Mouse (Mus musculus): Measurements from ENCODE around the gene Nat8f6.
"Not testable (repeated sequence)": the region's sequence is repeated elsewhere in the genome, so short reads cannot be mapped to it uniquely, and the experiment has no call there.

Nat8f6 gene

DNA sequence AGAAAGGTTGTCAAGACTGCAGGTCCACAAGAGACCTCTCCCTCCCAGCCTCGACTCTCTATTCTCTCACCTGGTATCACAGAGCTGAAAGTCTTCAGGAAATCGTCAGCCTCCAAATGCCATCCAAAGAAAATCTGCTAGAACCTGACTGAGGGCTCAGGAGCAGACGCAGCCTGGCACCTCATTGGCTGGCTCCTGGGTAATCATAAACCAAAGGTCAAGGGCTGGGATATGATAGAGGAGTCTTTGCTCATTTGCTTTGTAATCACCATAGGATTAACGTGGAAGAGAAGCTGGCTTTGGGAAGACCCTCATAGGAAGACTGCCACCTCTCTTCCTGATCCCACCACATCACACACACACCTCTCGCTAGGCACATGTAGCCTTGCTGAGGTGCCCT is at the start of gene Nat8f6, which contains the start of gene Nat8f5:
Gene Nat8f6, minus strand, starts transcription at position 118 of the 400 bp plus-strand sequence.
Gene Nat8f5, minus strand, starts transcription at position 136 of the 400 bp plus-strand sequence.
- DNase-seq (ENCODE audit: extremely low spot score, low spot score), result no peak

- DNase-seq (ENCODE audit: extremely low spot score, low spot score), result not testable (repeated sequence)
These were observed 48.3 kb upstream of the Nat8f6 start, which contains the start of gene Nat8f2 for GRCm38 (mm10) chr6:85869006-85869405. Nat8f2 (minus strand) TSS chr6:85869158.

- peak; percentile 7 for DNase-seq (ENCODE audit: extremely low spot score, low spot score)
These were observed 47.3 kb upstream of the Nat8f6 start for GRCm38 (mm10) chr6:85867726-85868690.

- DNase-seq (ENCODE audit: extremely low spot score, low spot score), result peak; percentile 3
These were observed 46.2 kb upstream of the Nat8f6 start for GRCm38 (mm10) chr6:85866995-85867394.

DNA sequence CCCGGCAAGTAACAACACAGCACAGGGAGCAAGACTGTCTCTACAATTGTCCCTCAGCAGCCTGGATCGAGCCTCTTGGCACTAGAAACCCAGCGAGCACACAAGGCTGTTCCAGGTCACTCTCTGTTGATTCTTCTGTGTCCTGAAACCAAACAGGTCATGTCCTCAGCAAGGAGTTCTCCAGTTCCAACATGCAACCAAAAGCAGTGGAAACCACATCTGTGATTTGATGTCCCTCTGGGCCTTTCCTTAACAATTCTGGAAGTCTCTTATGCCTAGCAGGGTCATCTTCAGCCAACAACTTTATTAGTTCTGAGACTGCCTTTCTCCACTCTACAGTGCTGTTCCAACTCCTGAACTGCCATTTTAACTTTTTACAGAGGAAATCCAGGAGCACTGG is 45.4 kb upstream of the Nat8f6 start:
- DNase-seq (ENCODE audit: extremely low spot score, low spot score), result peak; percentile 9

- peak; percentile 10 for DNase-seq (ENCODE audit: extremely low spot score, low spot score)
These were observed 44.3 kb upstream of the Nat8f6 start for GRCm38 (mm10) chr6:85864900-85865639.

GRCm38 (mm10) chr6:85863840-85864239 is 43.1 kb upstream of the Nat8f6 start:
- peak; percentile 1 for DNase-seq (ENCODE audit: extremely low spot score, low spot score)

- DNase-seq (ENCODE audit: extremely low spot score, low spot score), result no peak
These were observed 42.4 kb upstream of the Nat8f6 start for GRCm38 (mm10) chr6:85863136-85863535.

GRCm38 (mm10) chr6:85862565-85862964 is 41.8 kb upstream of the Nat8f6 start:
- DNase-seq (ENCODE audit: extremely low spot score, low spot score), result no peak

DNA sequence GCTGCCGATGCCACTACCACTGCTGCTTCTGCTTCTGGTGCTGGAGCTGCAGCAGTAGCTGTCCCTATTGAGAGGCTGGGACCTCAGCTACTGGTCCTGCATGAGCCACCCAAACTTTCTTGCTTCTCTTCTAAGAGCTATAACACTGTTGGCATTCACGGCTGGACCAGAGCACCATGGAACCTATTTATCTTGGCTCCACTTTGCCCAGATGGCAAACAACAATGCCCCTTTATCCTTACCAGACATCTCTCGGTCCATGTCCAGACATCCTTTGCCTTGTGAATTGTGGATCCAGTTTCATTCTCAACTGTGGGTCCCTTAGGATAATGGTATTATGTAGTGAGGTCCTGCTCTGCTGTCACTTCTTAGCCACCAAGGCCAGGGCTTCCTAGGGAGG is 40.5 kb upstream of the Nat8f6 start:
- no peak for DNase-seq (ENCODE audit: extremely low spot score, low spot score)

- no peak for DNase-seq (ENCODE audit: extremely low spot score, low spot score)
These were observed 35.5 kb upstream of the Nat8f6 start for GRCm38 (mm10) chr6:85856194-85856678.

DNA sequence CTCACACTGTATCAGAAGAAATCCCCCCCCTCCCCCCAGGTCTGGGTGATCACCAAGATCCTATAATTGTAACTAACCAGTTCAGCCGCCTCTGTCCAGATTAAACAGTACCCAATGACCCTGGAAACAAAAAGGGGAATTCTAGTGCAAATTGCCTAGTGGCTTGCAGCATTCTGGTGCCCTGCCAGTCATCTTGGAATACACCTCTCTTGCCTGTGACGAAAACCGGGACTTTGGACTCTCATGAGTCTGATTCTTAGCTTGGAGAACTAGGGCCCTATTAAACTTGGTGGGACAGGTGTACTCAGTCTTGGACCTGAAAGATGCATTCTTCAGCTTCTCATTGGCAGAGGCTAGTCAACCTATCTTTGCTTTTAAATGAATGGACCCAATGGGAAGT is 32.7 kb upstream of the Nat8f6 start:
- no peak for DNase-seq (ENCODE audit: extremely low spot score, low spot score)

- DNase-seq (ENCODE audit: extremely low spot score, low spot score), result no peak
These were observed 30.5 kb upstream of the Nat8f6 start for GRCm38 (mm10) chr6:85851062-85851773.

- DNase-seq (ENCODE audit: extremely low spot score, low spot score), result no peak
These were observed 28.5 kb upstream of the Nat8f6 start for GRCm38 (mm10) chr6:85849240-85849639.

GRCm38 (mm10) chr6:85848140-85848539 is 27.4 kb upstream of the Nat8f6 start:
- DNase-seq (ENCODE audit: extremely low spot score, low spot score), result no peak

DNA sequence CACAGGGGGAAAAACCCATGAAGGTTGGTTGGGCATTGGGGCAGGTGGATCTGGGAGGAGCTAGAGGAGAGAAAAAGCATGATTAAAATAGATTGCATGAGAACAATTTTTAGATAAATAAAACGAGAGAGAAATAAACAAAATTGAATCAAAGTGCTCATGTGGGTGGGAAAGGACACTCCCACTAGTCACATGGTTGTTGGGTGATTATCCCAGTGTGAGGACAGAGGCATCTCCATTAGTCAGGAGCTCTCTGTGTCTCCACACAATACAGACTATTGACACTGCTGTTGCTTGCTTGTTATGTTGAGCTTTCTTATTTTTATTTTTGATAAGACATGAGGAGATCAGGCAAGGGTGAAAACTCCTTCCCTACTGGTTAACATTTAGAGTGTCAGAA is 26.2 kb upstream of the Nat8f6 start:
- no peak for DNase-seq (ENCODE audit: extremely low spot score, low spot score)

- not testable (repeated sequence) for DNase-seq (ENCODE audit: extremely low spot score, low spot score)
These were observed 23.1 kb upstream of the Nat8f6 start for GRCm38 (mm10) chr6:85843677-85844458.

GRCm38 (mm10) chr6:85839982-85840381 is 19.2 kb upstream of the Nat8f6 start:
- DNase-seq (ENCODE audit: extremely low spot score, low spot score), result no peak

- no peak for DNase-seq (ENCODE audit: extremely low spot score, low spot score)
These were observed 17.9 kb upstream of the Nat8f6 start for GRCm38 (mm10) chr6:85838674-85839073.

DNA sequence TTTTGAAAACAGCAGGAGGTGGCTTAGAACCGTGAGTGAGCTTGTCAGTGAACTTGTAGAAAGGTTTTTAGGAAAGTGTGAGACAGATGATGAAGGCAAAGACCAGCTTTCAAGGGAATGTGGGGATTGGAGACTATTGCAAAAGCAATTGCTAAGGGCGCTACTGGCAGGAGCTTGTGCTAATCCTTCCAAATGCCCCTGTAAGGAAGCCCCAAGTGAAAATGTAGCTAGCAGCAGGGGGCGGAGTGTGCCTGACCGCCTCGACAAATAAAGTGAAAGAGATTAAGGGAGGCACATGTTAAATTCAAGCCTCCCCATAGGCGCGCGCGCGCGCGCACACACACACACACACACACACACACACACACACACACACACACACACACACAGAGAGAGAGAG is 16.6 kb upstream of the Nat8f6 start:
- DNase-seq (ENCODE audit: extremely low spot score, low spot score), result peak; percentile 23
